Mouse (Mus musculus) heart, embryonic 15.5 days (tissue): ENCODE measurements around the gene Arfip2. TPM values are rescaled to one million over a fixed set of nuclear protein-coding genes. Genes with fewer than 3 reads are reported as not detected.

Experiments used
- ATAC-seq: fragments of 200-750 bp; cut with Nextera tagmentation; replicated peaks from 2 replicates; pipeline ENCODE4 v1.8.0; 2017; ENCODE audit warnings: low read depth, moderate TSS enrichment; ENCODE audit not compliant: insufficient number of reproducible peaks, insufficient read depth, low FRiP score
- H3K27ac ChIP-seq: fragments of 300-500 bp; sonication (generic); 2 replicates; pipeline ENCODE4 v1.5.1; 2015; ENCODE audit warnings: mild to moderate bottlenecking, inconsistent platforms
- H3K27me3 ChIP-seq: fragments of 300-500 bp; sonication (generic); 2 replicates; pipeline ENCODE4 v1.6.1; 2015; ENCODE audit warnings: inconsistent platforms
- H3K36me3 ChIP-seq: fragments of 300-500 bp; sonication (generic); 2 replicates; pipeline ENCODE4 v1.6.1; 2015; ENCODE audit warnings: mild to moderate bottlenecking, inconsistent platforms
- H3K4me1 ChIP-seq: fragments of 300-500 bp; sonication (generic); replicated peaks from 2 replicates; pipeline ENCODE4 v1.6.1; 2015; ENCODE audit warnings: inconsistent platforms
- H3K4me2 ChIP-seq: fragments of 300-500 bp; sonication (generic); 2 replicates; pipeline ENCODE4 v1.6.1; 2015; ENCODE audit warnings: inconsistent platforms, mild to moderate bottlenecking, moderate library complexity
- H3K4me3 ChIP-seq: fragments of 300-500 bp; sonication (generic); 2 replicates; pipeline ENCODE4 v1.5.1; 2015; ENCODE audit warnings: mild to moderate bottlenecking, inconsistent platforms
- H3K9ac ChIP-seq: fragments of 300-500 bp; sonication (generic); 2 replicates; pipeline ENCODE4 v1.6.1; 2015; ENCODE audit warnings: mild to moderate bottlenecking, inconsistent platforms
- H3K9me3 ChIP-seq: fragments of 300-500 bp; sonication (generic); replicated peaks from 2 replicates; pipeline ENCODE4 v1.6.1; 2016; ENCODE audit warnings: inconsistent platforms
- WGBS: fragments of 180-500 bp; shearing (Covaris S2); methylation state at CpG from one replicate; pipeline ENCODE4 v1.1.7; 2015; ENCODE audit warnings: mixed read lengths; 5-methylcytosine and 5-hydroxymethylcytosine counted together
- polyA plus RNA-seq: library from polyadenylated mRNA; unstranded; fragments of >200 nt; fragmentation: Nextera tagmentation; extraction: Ambion mirVana; gene quantifications from 2 replicates; pipeline ENCODE4 v1.2.1, GENCODE M21; 2015

Gene Arfip2
- polyA plus RNA-seq, 1 experiment from 2014 or later = 42.6 TPM

- no peaks in the 10 kb centered on the region for H3K9me3 ChIP-seq
- peaks cover 16% of the 10 kb centered on the region for H3K4me1 ChIP-seq
- no peak overlapping the region for H3K27ac ChIP-seq
- H3K27me3 ChIP-seq = no peaks in the 10 kb centered on the region
- no peak overlapping the region for H3K9ac ChIP-seq
- H3K36me3 ChIP-seq = peaks cover 78% of the 10 kb centered on the region
- H3K4me2 ChIP-seq = no peak overlapping the region
- 63% methylated on average over 1 of the region's 1 CpGs for WGBS
- H3K4me3 ChIP-seq = no peak overlapping the region
- ATAC-seq = no peak
Measured at GRCm38 (mm10) chr7:105614400-105614799, 25.8 kb downstream of the Arfip2 start.

GRCm38 (mm10) chr7:105611767-105612166 is 28.4 kb downstream of the Arfip2 start:
- H3K27ac ChIP-seq = no peak overlapping the region
- H3K9me3 ChIP-seq = no peaks in the 10 kb centered on the region
- H3K27me3 ChIP-seq = no peaks in the 10 kb centered on the region
- no peak for ATAC-seq
- H3K4me3 ChIP-seq = no peak overlapping the region
- H3K4me1 ChIP-seq = peaks cover 6% of the 10 kb centered on the region
- no peak overlapping the region for H3K4me2 ChIP-seq
- 82% methylated on average over 1 of the region's 1 CpGs for WGBS
- H3K36me3 ChIP-seq = peaks cover 53% of the 10 kb centered on the region
- H3K9ac ChIP-seq = no peak overlapping the region

- Histone ChIP-seq H3K9me3 (no peaks in the 10 kb centered on the region), H3K4me3 (no peak overlapping the region), H3K36me3 (peaks cover 35% of the 10 kb centered on the region), H3K27ac (no peak overlapping the region), H3K9ac (no peak overlapping the region), H3K27me3 (no peaks in the 10 kb centered on the region), H3K4me2 (no peak overlapping the region), H3K4me1 (no peaks in the 10 kb centered on the region)
- WGBS = 87% methylated on average over 3 of the region's 3 CpGs
- no peak for ATAC-seq
Measured at GRCm38 (mm10) chr7:105608467-105608866, 31.7 kb downstream of the Arfip2 start.

- Histone ChIP-seq H3K4me3 (no peak overlapping the region), H3K4me2 (no peak overlapping the region), H3K27ac (no peak overlapping the region), H3K27me3 (no peaks in the 10 kb centered on the region), H3K9ac (no peak overlapping the region), H3K36me3 (no peaks in the 10 kb centered on the region), H3K4me1 (no peaks in the 10 kb centered on the region), H3K9me3 (no peaks in the 10 kb centered on the region)
- ATAC-seq = peak; percentile 60; the same call in 1 of the 2 replicates
- WGBS = 35% methylated on average over 9 of the region's 9 CpGs
Measured at GRCm38 (mm10) chr7:105602860-105603623, 37.2 kb downstream of the Arfip2 start.

- Histone ChIP-seq H3K27ac (no peak overlapping the region), H3K9ac (no peak overlapping the region), H3K27me3 (no peaks in the 10 kb centered on the region), H3K36me3 (no peaks in the 10 kb centered on the region), H3K9me3 (no peaks in the 10 kb centered on the region), H3K4me1 (no peaks in the 10 kb centered on the region; the same call in 1 of the 2 replicates), H3K4me3 (no peak overlapping the region), H3K4me2 (no peak overlapping the region)
- ATAC-seq = no peak
- 22% methylated on average over 7 of the region's 7 CpGs for WGBS
Measured at GRCm38 (mm10) chr7:105590097-105590496, 50.1 kb downstream of the Arfip2 start.

- ATAC-seq = no peak
- Histone ChIP-seq H3K4me1 (no peaks in the 10 kb centered on the region; the same call in 1 of the 2 replicates), H3K9me3 (no peaks in the 10 kb centered on the region), H3K27me3 (no peaks in the 10 kb centered on the region), H3K4me2 (no peak overlapping the region), H3K9ac (no peak overlapping the region), H3K27ac (no peak overlapping the region), H3K36me3 (no peaks in the 10 kb centered on the region), H3K4me3 (no peak overlapping the region)
- 56% methylated on average over 9 of the region's 9 CpGs for WGBS
Measured at GRCm38 (mm10) chr7:105588325-105588912, 51.8 kb downstream of the Arfip2 start.

Other genes starting within 250 kb of the Arfip2 start
- gene Fam160a2, start 240.4 kb downstream of the Arfip2 start, polyA plus RNA-seq = 24.7 and 35.4 TPM in 2 replicates
- not detected in 2 replicates for gene Cnga4, start 235.8 kb downstream of the Arfip2 start, polyA plus RNA-seq
- gene Cckbr, start 214.7 kb downstream of the Arfip2 start, polyA plus RNA-seq = 0.05 TPM in 1 of 2 replicates, not detected in the other
- gene Cavin3, start 158.1 kb downstream of the Arfip2 start, polyA plus RNA-seq = 89.3 and 91.4 TPM in 2 replicates
- 54.4 and 61.0 TPM in 2 replicates for gene Smpd1, start 86.1 kb downstream of the Arfip2 start, polyA plus RNA-seq
- 40.4 and 49.2 TPM in 2 replicates for gene Apbb1, start 58.8 kb downstream of the Arfip2 start, polyA plus RNA-seq
- gene Hpx, start 40.3 kb downstream of the Arfip2 start, polyA plus RNA-seq = 0.24 and 2.3 TPM in 2 replicates
- 26.5 and 36.0 TPM in 2 replicates for gene Trim3, start 6.8 kb downstream of the Arfip2 start, polyA plus RNA-seq
- 138 and 156 TPM in 2 replicates for gene Timm10b, start 360 bp downstream of the Arfip2 start, polyA plus RNA-seq
- gene Gm45799, start 136 bp upstream of the Arfip2 start, polyA plus RNA-seq = 24.0 and 39.7 TPM in 2 replicates
- 0.72 and 0.91 TPM in 2 replicates for gene Dnhd1, start 10.4 kb upstream of the Arfip2 start, polyA plus RNA-seq
- 354 and 399 TPM in 2 replicates for gene Ilk, start 96.2 kb upstream of the Arfip2 start, polyA plus RNA-seq
- 18.7 and 23.2 TPM in 2 replicates for gene Rrp8, start 97.0 kb upstream of the Arfip2 start, polyA plus RNA-seq
- 90.0 and 105 TPM in 2 replicates for gene Taf10, start 103.9 kb upstream of the Arfip2 start, polyA plus RNA-seq
- 72.8 and 77.1 TPM in 2 replicates for gene Tpp1, start 111.8 kb upstream of the Arfip2 start, polyA plus RNA-seq
- 3.4 and 5.9 TPM in 2 replicates for gene Dchs1, start 147.2 kb upstream of the Arfip2 start, polyA plus RNA-seq
- gene Mrpl17, start 170.7 kb upstream of the Arfip2 start, polyA plus RNA-seq = 180 and 222 TPM in 2 replicates